Mouse (Mus musculus) spleen, postnatal 36 days (tissue): ENCODE data around the gene Ppm1h.

Experiments used
- DNase-seq, 2 experiments: peaks; one replicate each; pipeline ENCODE4 v3.0.0; 2022; ENCODE audit warnings: low spot score in 2 of 2, mixed read lengths in 1 of 2

Ppm1h gene

GRCm38 (mm10) chr10:122698347-122698746, 19.8 kb downstream of the Ppm1h start:
- no peak for DNase-seq

GRCm38 (mm10) chr10:122704901-122705300, 26.3 kb downstream of the Ppm1h start:
- no peak for DNase-seq

GRCm38 (mm10) chr10:122705457-122705856, 26.9 kb downstream of the Ppm1h start:
- no peak for DNase-seq

DNA sequence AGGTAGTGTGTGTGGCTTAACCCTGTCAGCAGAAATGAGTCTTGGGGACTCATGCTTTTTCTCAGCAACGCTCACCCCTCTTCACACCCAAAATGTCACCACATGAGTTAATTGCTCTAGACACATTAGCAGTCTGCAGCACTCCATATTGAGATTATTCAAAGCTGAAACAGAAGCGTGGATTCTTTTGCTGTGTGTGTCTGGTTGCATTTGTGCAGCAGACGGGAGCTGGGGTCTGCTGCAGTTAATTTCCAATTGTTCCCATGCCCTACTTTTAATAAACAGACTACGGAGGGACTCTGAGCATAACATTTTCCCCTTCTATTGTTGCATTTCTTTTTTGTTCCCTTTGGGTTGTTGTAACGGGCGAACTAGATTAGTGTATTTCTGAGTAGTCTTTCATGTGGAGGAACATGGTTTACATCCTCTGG, 32.8 kb downstream of the Ppm1h start:
- no peak for DNase-seq

DNA sequence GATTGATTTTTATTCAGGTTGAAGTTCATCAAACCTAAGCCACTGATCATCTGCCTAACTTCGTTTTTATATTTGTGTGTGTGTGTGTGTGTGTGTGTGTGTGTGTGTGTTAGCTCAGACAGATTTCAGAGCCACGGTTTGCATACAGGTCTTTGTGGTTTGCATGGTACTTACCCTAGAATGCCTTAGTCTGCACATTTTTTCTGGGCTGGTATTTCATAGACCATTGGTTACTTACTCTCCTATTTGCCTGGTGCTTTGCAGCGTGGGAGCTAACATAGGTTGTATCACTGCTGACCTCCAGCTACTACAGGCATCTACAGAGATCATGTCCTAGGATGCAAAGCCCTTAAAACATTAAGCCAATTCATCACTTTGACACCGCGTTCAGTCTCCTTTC, 33.7 kb downstream of the Ppm1h start:
- DNase-seq, result no peak

GRCm38 (mm10) chr10:122715856-122716255, 37.3 kb downstream of the Ppm1h start:
- DNase-seq, result no peak

GRCm38 (mm10) chr10:122716286-122716685, 37.7 kb downstream of the Ppm1h start:
- DNase-seq, result no peak

GRCm38 (mm10) chr10:122716739-122717474, 38.3 kb downstream of the Ppm1h start:
- no peak for DNase-seq

DNA sequence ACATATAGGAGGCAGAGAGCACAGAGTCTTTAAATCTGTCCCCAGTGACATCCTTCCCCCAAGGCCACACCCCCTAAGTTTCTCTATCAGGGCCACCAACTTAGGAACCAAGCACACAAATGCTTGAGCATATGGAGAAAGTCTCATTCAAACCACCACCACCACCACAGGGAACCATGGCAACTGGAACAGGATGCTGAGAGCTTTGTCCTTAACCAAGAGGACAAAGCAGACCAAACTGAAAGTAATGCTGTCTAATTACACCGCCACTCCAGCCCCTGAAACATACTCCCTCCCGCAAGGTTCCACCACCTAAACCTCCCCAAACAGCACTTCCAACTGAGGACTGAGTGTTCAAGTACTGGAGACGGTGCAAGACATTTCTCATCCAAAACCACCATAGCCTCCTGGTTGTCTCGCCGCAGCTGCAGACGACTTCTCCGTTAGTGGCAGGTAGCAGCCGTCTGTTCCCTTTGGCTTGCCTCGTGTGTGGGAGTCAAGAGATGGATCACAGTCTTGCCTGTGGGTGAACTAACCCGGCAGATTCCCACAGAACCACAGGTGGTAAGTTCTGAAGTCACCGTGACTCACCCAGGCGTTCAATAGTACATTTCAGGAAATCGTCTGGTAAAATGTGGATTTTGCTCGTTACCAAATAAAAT, 39.3 kb downstream of the Ppm1h start:
- no peak for DNase-seq

- DNase-seq, result no peak
Measured at GRCm38 (mm10) chr10:122718951-122719350, 40.4 kb downstream of the Ppm1h start.

GRCm38 (mm10) chr10:122722111-122722510, 43.5 kb downstream of the Ppm1h start:
- no peak for DNase-seq

- DNase-seq, result no peak
Measured at GRCm38 (mm10) chr10:122724692-122725091, 46.1 kb downstream of the Ppm1h start.

GRCm38 (mm10) chr10:122727228-122727627, 48.7 kb downstream of the Ppm1h start:
- peak in 1 of 2 experiments; percentile 12 for DNase-seq

- no peak for DNase-seq
Measured at GRCm38 (mm10) chr10:122728172-122728571, 49.6 kb downstream of the Ppm1h start.

GRCm38 (mm10) chr10:122732146-122732545, 53.6 kb downstream of the Ppm1h start:
- no peak for DNase-seq

GRCm38 (mm10) chr10:122734521-122734920, 56.0 kb downstream of the Ppm1h start:
- no peak for DNase-seq

GRCm38 (mm10) chr10:122735284-122735784, 56.8 kb downstream of the Ppm1h start:
- DNase-seq, result no peak

GRCm38 (mm10) chr10:122736835-122737234, 58.3 kb downstream of the Ppm1h start:
- peak in 1 of 2 experiments; percentile 11 for DNase-seq

DNA sequence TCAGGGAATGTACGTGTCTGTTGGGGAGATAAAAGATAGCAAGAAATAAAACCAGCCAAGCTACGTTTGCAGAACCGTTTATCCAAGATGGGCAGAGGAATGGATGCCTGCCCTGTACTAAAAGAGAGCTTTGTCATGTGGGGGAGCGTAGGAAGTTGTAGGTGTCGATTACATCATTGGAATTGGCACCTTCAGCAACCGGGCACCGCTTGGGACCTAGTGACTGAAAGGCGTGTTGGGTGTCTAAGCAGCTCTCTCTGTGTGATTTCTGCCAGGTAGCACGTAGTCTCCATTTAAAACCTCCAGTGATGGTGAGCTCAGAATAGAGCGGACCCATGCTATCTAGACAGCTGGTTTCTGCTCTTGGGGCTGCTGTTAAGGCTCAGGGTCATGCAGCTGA, 60.0 kb downstream of the Ppm1h start:
- no peak for DNase-seq

DNA sequence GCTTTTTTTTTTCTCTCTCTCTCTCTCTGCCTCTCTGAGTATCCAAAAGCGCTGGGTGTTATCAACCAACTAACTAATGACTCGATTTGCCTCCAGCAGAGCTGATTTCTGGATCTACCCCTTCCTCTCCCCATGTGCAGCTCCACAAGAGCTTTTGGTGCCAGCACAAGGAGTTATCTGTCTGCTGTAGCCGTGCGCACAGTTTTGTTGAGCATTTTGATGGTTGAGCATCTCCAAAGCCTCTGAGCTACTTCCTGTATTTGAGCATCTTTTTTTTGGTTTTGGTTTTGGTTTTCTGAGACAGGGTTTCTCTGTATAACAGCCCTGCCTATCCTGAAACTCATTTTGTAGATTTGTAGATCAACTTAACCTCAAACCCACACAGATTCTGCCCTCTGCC, 60.5 kb downstream of the Ppm1h start:
- no peak for DNase-seq

- DNase-seq, result no peak
Measured at GRCm38 (mm10) chr10:122740117-122740516, 61.6 kb downstream of the Ppm1h start.

DNA sequence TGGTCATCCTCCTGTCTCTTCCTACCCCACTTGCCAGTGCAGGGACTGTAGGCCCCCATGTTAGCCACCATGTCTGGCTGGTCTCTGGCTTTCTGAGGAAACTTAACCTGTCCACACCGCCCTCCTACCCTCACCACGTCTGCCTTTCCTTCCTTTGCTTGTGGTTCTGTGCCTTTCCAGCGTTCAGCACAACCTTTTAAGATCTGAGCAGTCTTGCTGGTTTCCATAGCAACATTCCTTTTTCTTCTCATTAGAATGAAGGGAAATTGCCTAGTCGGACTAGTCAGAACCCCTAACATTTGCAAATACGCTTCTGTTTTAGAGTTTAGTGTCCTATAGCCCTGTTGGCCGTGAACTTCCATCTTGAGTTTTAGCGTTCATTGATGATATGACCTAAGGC, 62.6 kb downstream of the Ppm1h start:
- no peak for DNase-seq

GRCm38 (mm10) chr10:122742136-122742535, 63.6 kb downstream of the Ppm1h start:
- DNase-seq, result no peak
